In genomic region chr6:88486893-88487292, GRCm38 (mm10) we compare ENCODE assay signal across 8 mouse cellular contexts. TPM values are rescaled to one million over a fixed set of nuclear protein-coding genes. Genes with fewer than 3 reads are reported as not detected.
DNase-seq lines count a peak whose midpoint lies in the region; ATAC-seq lines count a peak whose summit lies in the region.

No protein-coding gene starts in this region.

- no peak for ATAC-seq in cerebellum, adult (ENCODE audit: insufficient number of reproducible peaks, low FRiP score, low TSS enrichment)
- ATAC-seq in megakaryocyte, adult 5-6 weeks (ENCODE audit: poor library complexity, severe bottlenecking): peak; percentile 69

- peak; percentile 63 for DNase-seq in cerebellum, adult 11 months
- peak; percentile 56 for DNase-seq in 3T3-L1 (ENCODE audit: low read depth, low spot score)
- peak; percentile 57 to 61 for DNase-seq in cerebellum, adult 18-20 months
- peak; percentile 57 for DNase-seq in gastrocnemius, postnatal 10 days
- peak; percentile 79 to 83 for DNase-seq in layer of hippocampus, postnatal 10 days (ENCODE audit: low spot score in 2 of 2)
- peak; percentile 39 to 75 for DNase-seq in spleen, postnatal 4 days (ENCODE audit: low spot score in 2 of 2)

RNA-seq across cellular contexts. Expression of gene Ruvbl1, which starts 21.7 kb away (rescaled TPM):
- total RNA-seq in gastrocnemius, postnatal 10 days (2021): 10 to 100 TPM; 29.3 to 29.6 TPM
- total RNA-seq in layer of hippocampus, postnatal 10 days (2021): 10 to 100 TPM; 37.4 to 38.9 TPM
- total RNA-seq in megakaryocyte, adult 5-6 weeks (2015): 22.1 and 24.7 TPM in 2 replicates
- total RNA-seq in megakaryocyte, adult 5-6 weeks (2017): 46.4 and 46.9 TPM in 2 replicates

RNA-seq across cellular contexts. Expression of gene Sec61a1, which starts 31.8 kb away (rescaled TPM):
- total RNA-seq in gastrocnemius, postnatal 10 days (2021): 10 to 100 TPM; 57.6 to 78.0 TPM
- total RNA-seq in layer of hippocampus, postnatal 10 days (2021): 100 to 1,000 TPM; 129 to 138 TPM
- 96.0 and 127 TPM in 2 replicates for total RNA-seq in megakaryocyte, adult 5-6 weeks (2015)
- 93.5 and 115 TPM in 2 replicates for total RNA-seq in megakaryocyte, adult 5-6 weeks (2017)

RNA-seq across cellular contexts. Expression of gene Eefsec, which starts 40.6 kb away (rescaled TPM):
- total RNA-seq in gastrocnemius, postnatal 10 days (2021): 10 to 100 TPM in 1 of 2 experiments, 1 to 10 TPM in 1; 9.3 to 10.9 TPM
- total RNA-seq in layer of hippocampus, postnatal 10 days (2021): 10 to 100 TPM; 24.6 to 25.1 TPM
- 10.5 and 11.2 TPM in 2 replicates for total RNA-seq in megakaryocyte, adult 5-6 weeks (2015)
- total RNA-seq in megakaryocyte, adult 5-6 weeks (2017): 7.0 and 10.8 TPM in 2 replicates
